Mouse (Mus musculus): ENCODE measurements around the gene Gtf2a1.
"Not testable (repeated sequence)": the region's sequence is repeated elsewhere in the genome, so short reads cannot be mapped to it uniquely, and the experiment has no call there.

Gtf2a1 gene

GRCm38 (mm10) chr12:91589847-91590690, at the start of gene Gtf2a1:
Gene Gtf2a1 (minus strand): TSS chr12:91590487.
- peak; percentile 92 for DNase-seq (ENCODE audit: low read depth, low spot score)

DNA sequence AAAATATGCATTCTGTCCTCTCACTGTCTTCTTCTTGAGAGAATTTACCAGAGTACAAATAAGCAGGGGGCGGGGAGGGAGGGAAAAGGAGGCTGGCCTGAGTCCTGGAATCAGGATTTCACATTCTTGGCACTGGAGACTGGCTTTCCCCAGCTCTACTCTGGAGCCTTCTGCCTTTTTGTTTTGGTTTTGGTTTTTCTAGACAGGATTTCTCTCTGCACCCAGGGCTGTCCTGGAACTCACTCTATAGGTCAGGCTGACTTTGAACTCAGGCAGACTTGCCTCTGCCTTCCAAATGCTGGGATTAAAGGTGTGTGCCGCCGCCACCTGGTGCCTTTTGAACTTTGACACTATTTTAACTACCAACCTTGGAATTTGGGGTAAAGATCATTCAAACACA, 48.1 kb upstream of the Gtf2a1 start:
- DNase-seq (ENCODE audit: low read depth, low spot score): no peak

- DNase-seq (ENCODE audit: low read depth, low spot score): no peak
These were observed 47.0 kb upstream of the Gtf2a1 start for GRCm38 (mm10) chr12:91637136-91637909.

GRCm38 (mm10) chr12:91626482-91626881, 36.2 kb upstream of the Gtf2a1 start:
- DNase-seq (ENCODE audit: low read depth, low spot score): no peak

- DNase-seq (ENCODE audit: low read depth, low spot score): peak; percentile 45
These were observed 34.7 kb upstream of the Gtf2a1 start for GRCm38 (mm10) chr12:91625013-91625412.

DNA sequence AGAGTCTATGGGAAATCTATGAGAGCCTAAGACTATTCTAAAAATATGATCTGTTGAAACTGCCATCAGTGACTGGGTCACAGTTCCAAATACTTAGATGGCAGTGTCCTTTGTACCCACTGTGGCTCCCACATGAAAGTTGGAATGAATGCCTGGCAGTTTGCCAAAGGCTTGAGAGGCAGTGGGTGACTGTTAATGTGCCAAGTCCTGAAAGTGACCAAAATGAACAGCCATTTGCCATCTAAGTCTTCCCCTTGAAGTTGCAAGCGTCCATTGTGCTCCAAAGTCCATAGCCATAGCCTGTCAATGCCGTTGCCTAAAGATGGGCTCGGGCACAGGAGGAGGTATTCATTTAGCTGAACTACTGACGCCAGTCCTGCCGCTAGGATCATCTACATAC, 19.1 kb upstream of the Gtf2a1 start:
- DNase-seq (ENCODE audit: low read depth, low spot score): no peak

GRCm38 (mm10) chr12:91607678-91608077, 17.4 kb upstream of the Gtf2a1 start:
- peak; percentile 95 for DNase-seq (ENCODE audit: low read depth, low spot score)

GRCm38 (mm10) chr12:91606651-91607050, 16.4 kb upstream of the Gtf2a1 start:
- peak; percentile 68 for DNase-seq (ENCODE audit: low read depth, low spot score)

DNA sequence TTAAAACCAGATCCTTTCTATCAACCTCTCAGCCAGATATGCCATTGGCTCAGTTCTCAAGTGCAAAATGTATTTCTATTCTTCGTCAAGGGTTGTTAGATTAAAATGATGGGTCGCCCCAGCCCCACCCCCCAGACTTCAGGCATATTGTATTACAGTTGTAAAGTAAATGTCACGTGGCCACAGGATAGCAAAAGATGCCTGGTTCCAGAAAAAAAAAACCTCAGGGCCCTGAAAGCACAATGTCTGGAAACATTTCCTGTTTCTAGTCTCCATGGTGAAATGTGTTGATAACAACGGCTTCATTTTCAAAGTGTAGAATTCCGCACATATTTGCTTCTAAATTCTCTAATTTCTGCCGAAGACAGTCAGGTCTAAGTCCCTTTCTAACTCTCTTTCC, 14.3 kb upstream of the Gtf2a1 start:
- no peak for DNase-seq (ENCODE audit: low read depth, low spot score)

DNA sequence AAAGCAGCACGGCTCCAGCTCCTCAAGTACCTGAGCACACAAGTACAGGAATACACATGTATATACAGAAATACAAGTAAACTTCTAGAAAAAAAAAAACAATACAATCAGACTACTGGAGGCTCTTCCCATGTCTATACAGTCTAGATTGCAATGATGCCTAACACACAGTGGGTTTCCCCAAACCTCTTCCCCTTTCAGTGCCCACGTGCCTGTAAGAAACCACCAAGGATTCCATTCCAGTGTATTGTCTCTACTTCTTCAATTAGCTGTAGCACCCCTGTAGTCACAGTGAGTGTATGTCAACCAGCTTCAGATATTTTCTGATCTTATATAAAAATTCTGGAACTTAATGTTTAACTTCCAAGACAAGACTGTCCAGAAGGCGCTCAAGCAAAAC, 1.8 kb upstream of the Gtf2a1 start:
- no peak for DNase-seq (ENCODE audit: low read depth, low spot score)

DNA sequence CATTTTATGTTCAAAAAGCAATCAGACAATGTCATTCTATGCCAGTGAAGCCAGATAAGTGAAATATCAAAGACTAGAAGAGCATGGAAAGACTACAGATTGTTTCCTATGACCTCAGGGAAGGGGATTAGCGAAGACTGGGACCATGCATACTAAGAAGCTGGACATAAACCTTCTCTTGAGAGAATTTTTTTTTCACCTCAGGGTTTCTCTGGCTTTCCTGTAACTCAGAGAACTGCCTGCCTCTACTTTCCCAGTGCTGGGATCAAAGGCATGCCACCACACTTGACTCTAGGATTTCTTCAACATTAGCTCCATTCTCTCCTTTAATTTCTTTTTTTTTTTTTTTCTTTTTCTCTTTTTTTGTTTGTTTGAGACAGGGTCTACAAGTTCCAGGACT, 904 bp upstream of the Gtf2a1 start:
- no peak for DNase-seq (ENCODE audit: low read depth, low spot score)

DNA sequence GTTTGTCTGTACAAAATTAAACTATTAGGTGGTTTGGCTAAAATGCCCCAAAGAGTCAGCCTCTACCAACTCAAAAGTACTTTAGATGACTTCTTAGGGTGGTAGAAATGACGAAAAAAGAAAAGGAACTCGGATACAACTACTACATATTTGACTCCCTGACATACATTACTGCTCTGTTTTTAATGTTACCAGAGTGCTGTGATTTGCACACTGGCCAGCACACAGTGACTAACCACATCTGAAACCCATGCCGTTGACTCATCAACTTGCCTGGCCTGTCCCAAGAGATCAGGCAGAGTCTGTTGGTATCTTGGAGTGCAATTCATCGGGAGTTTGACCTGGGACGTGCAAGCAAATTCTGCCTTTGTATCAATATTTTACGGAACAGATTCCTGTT, 429 bp upstream of the Gtf2a1 start:
- DNase-seq (ENCODE audit: low read depth, low spot score): peak; percentile 57

DNA sequence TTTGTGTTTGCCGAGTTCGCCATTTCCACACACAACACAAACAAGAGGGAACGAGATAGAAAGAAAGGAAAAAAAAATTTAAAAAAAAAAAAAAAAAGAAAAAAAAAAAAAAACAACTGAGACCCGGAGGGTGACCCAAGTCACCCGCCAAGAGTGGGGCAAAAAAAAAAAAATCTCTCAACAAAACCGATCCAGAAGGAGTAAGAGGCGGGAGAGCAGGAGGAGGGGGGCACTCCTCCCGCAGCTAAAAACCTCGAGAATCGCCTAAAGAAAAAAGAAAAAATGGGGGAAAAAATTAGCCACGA, 793 bp downstream of the Gtf2a1 start:
- DNase-seq (ENCODE audit: low read depth, low spot score): no peak

DNA sequence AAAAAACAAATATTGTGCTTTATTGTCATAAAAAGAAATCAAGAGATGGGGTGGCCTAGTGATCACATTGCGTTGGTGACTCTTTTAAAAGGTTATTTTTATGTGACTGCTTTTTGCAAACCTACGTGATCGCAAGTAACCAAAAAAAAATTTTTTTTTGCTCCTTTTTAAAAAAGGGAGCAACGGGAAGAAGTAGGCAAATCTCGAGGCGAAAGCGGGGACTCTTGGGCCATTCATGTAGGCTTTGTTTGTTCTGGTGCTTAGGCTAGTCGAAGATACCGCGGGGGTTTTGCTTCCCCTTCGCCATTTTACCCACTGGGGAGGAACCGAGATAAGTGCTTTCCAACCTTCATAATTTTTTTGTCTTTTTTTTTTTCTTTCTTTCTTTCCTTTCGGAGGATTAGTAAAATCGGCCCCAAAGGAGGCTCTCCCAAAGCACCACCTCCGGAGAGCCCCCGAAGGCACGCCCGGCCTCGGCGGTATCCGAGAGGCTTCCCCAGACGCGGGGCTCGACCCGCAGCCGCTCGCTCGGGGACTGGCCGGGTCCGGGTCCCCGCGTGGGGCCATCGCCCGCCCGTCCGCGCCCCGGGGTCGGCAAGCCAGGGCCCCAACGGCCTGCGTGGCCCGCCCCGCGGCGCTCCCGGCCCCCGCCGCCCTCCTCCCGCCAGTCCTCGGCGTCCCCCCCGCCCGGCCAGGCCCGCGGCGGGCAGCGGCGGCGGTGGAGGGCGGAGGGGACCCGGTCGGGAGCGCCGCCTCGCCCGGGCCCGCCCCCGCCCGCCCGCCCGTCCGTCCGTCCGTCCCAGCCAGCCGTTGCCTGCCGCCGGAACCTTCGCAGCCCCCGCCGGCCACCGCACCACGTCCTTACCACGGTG, 1.4 kb downstream of the Gtf2a1 start:
- peak; percentile 54 for DNase-seq (ENCODE audit: low read depth, low spot score)

GRCm38 (mm10) chr12:91588176-91588669, 2.1 kb downstream of the Gtf2a1 start:
- DNase-seq (ENCODE audit: low read depth, low spot score): peak; percentile 96

DNA sequence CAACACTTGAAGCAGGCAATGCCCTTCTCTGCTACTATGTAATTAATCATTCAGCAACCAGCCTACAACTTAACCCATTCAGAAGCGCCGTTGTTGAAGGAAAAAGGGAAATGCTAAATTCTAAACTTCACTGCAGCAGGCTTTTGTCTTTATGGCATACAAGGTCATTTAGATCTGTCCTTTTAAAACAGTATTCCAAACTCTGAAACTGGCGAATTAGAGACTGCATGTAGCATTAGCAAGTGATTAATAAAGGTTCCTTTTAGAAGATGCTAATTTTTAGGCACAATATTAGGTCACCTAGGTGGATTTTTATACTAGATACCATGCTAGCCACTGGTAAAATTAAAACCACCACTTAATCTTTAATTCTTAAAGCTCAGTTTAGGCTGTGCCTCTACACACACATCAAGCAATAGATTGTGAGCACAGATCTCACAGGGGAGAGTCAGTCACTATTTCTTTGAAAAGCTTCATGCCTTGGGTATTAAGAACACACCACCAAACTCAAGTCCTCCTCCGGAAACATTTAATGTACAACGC, 2.7 kb downstream of the Gtf2a1 start:
- DNase-seq (ENCODE audit: low read depth, low spot score): peak; percentile 28

- DNase-seq (ENCODE audit: low read depth, low spot score): no peak
These were observed 3.2 kb downstream of the Gtf2a1 start for GRCm38 (mm10) chr12:91587077-91587476.

GRCm38 (mm10) chr12:91585815-91586214, 4.5 kb downstream of the Gtf2a1 start:
- not testable (repeated sequence) for DNase-seq (ENCODE audit: low read depth, low spot score)

DNA sequence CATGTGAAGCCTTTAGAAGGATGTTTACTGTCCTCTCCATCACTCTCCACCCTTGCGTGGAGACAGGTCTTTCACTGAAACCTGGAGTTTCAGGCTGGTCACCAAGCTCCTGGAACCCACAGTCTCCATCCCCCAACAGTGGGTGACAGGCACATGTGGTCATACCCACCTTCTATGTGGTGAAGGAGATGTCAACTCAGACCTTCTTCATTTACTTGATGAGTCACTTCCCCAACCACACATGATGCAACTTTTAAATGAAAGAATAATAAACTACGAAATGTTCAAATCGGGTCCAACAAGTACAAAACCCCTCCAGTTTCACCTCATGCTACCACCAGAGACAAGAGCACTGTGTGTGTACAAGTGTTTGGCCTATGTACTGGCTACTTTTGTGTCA, 5.1 kb downstream of the Gtf2a1 start:
- no peak for DNase-seq (ENCODE audit: low read depth, low spot score)

- peak; percentile 58 for DNase-seq (ENCODE audit: low read depth, low spot score)
These were observed 6.9 kb downstream of the Gtf2a1 start for GRCm38 (mm10) chr12:91583409-91583808.

- DNase-seq (ENCODE audit: low read depth, low spot score): no peak
These were observed 7.8 kb downstream of the Gtf2a1 start for GRCm38 (mm10) chr12:91582362-91583002.

Measured in R1 (cell line).